Mouse (Mus musculus) kidney, embryonic 16.5 days (tissue): ENCODE results near the gene Gm6034. TPM values are rescaled to one million over a fixed set of nuclear protein-coding genes. Genes with fewer than 3 reads are reported as not detected.
A peak's percentile ranks its signal among the peaks of the same experiment; 100 is the strongest.
"Not testable (repeated sequence)": the region's sequence is repeated elsewhere in the genome, so short reads cannot be mapped to it uniquely, and the experiment has no call there.

Experiments used
- ATAC-seq: fragments of 200-750 bp; cut with Nextera tagmentation; 2 replicates; pipeline ENCODE4 v1.8.0; 2017; ENCODE audit warnings: moderate TSS enrichment; ENCODE audit not compliant: low FRiP score, low TSS enrichment
- H3K27ac ChIP-seq: fragments of 300-500 bp; sonication (generic); 2 replicates; pipeline ENCODE4 v1.5.1; 2014; ENCODE audit warnings: low read length
- H3K27me3 ChIP-seq: fragments of 300-500 bp; sonication (generic); 2 replicates; pipeline ENCODE4 v1.6.1; 2014; ENCODE audit warnings: low read length, control low read depth, mixed read lengths; ENCODE audit not compliant: insufficient read depth
- H3K36me3 ChIP-seq: fragments of 300-500 bp; sonication (generic); 2 replicates; pipeline ENCODE4 v1.6.1; 2014; ENCODE audit warnings: low read length, control low read depth, mixed read lengths; ENCODE audit not compliant: insufficient read depth
- H3K4me1 ChIP-seq: fragments of 300-500 bp; sonication (generic); 2 replicates; pipeline ENCODE4 v1.6.1; 2014; ENCODE audit warnings: low read length, control low read depth, mixed read lengths; ENCODE audit not compliant: insufficient read depth
- H3K4me2 ChIP-seq: fragments of 300-500 bp; sonication (generic); replicated peaks from 2 replicates; pipeline ENCODE4 v1.6.1; 2014; ENCODE audit warnings: low read depth, low read length
- H3K4me3 ChIP-seq: fragments of 300-500 bp; sonication (generic); 2 replicates; pipeline ENCODE4 v1.5.1; 2014; ENCODE audit warnings: mild to moderate bottlenecking, low read length
- H3K9ac ChIP-seq: fragments of 300-500 bp; sonication (generic); replicated peaks from 2 replicates; pipeline ENCODE4 v1.6.1; 2014; ENCODE audit warnings: low read length
- H3K9me3 ChIP-seq: fragments of 300-500 bp; sonication (generic); 2 replicates; pipeline ENCODE4 v1.6.1; 2016; ENCODE audit warnings: low read length, control low read depth
- whole genome bisulfite sequencing: fragments of 180-500 bp; shearing (Covaris S2); extraction: QIAGEN DNeasy Blood & Tissue Kit; methylation state at CpG from one replicate; pipeline ENCODE4 v1.1.7; 2014; 5-methylcytosine and 5-hydroxymethylcytosine counted together
- polyA plus RNA-seq: library from polyadenylated mRNA; unstranded; fragments of >200 nt; fragmentation: Nextera tagmentation; extraction: Ambion mirVana; gene quantifications from 2 replicates; pipeline ENCODE4 v1.2.1, GENCODE M21; 2015

Gene Gm6034
- polyA plus RNA-seq, 1 experiment from 2014 or later: not detected

- Histone ChIP-seq H3K36me3 (no peaks in the 10 kb centered on the region), H3K9me3 (no peaks in the 10 kb centered on the region), H3K27ac (no peak overlapping the region), H3K9ac (no peak overlapping the region), H3K4me1 (peaks cover 14% of the 10 kb centered on the region), H3K4me2 (no peak overlapping the region), H3K4me3 (no peak overlapping the region), H3K27me3 (no peaks in the 10 kb centered on the region)
- 94% methylated on average over 1 of the region's 1 CpGs for WGBS
- no peak for ATAC-seq
These were observed 21.5 kb upstream of the Gm6034 start for GRCm38 (mm10) chr17:36021309-36021708.

DNA sequence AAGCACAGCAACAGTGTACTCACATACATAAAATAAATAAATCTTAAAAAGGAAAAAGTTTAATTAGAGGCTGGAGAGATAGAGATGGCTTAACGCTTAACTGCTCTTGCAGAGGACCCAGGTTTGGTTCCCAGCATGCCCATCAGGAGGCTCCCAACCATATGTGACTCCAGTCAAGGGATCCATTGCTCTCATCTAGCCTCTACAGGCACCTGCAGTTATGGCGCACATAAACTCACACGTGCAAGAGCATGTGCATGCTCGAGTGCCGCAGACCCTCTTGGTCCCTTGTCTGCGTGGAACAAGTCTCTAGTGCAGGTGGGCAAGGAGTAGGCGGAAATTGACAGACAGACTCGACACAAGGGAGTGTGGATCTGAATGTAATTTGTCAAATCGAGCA is 20.7 kb upstream of the Gm6034 start:
- Histone ChIP-seq H3K27ac (no peak overlapping the region), H3K27me3 (no peaks in the 10 kb centered on the region), H3K4me2 (no peak overlapping the region), H3K4me1 (peaks cover 14% of the 10 kb centered on the region), H3K9me3 (no peaks in the 10 kb centered on the region), H3K4me3 (no peak overlapping the region), H3K9ac (no peak overlapping the region), H3K36me3 (no peaks in the 10 kb centered on the region)
- ATAC-seq: no peak
- WGBS: 95% methylated on average over 9 of the region's 9 CpGs

DNA sequence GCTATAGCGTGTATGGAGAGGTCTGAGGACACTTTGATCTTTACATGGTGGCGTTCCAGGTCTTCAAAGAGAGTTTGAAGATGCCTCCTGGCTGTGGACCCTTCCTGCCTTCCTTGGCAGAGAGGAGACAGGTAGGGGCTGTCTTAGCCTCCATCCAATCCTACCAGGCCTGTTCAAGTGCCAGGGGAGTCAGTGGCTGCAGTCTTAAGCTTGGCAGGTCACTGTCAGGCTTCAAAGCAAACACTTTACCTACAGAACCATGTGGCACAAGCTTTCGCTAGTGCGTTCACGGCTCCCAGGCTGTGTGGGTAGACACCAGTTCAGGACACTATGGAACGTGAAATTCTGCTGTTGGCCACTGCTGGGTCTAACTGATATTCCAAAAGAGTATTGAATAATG is 19.8 kb upstream of the Gm6034 start:
- H3K4me2 ChIP-seq: no peak overlapping the region
- WGBS: 86% methylated on average over 6 of the region's 6 CpGs
- no peak overlapping the region for H3K4me3 ChIP-seq
- H3K27ac ChIP-seq: no peak overlapping the region
- H3K36me3 ChIP-seq: no peaks in the 10 kb centered on the region
- no peak for ATAC-seq
- no peaks in the 10 kb centered on the region for H3K27me3 ChIP-seq
- peaks cover 14% of the 10 kb centered on the region for H3K4me1 ChIP-seq
- no peak overlapping the region for H3K9ac ChIP-seq
- H3K9me3 ChIP-seq: no peaks in the 10 kb centered on the region

DNA sequence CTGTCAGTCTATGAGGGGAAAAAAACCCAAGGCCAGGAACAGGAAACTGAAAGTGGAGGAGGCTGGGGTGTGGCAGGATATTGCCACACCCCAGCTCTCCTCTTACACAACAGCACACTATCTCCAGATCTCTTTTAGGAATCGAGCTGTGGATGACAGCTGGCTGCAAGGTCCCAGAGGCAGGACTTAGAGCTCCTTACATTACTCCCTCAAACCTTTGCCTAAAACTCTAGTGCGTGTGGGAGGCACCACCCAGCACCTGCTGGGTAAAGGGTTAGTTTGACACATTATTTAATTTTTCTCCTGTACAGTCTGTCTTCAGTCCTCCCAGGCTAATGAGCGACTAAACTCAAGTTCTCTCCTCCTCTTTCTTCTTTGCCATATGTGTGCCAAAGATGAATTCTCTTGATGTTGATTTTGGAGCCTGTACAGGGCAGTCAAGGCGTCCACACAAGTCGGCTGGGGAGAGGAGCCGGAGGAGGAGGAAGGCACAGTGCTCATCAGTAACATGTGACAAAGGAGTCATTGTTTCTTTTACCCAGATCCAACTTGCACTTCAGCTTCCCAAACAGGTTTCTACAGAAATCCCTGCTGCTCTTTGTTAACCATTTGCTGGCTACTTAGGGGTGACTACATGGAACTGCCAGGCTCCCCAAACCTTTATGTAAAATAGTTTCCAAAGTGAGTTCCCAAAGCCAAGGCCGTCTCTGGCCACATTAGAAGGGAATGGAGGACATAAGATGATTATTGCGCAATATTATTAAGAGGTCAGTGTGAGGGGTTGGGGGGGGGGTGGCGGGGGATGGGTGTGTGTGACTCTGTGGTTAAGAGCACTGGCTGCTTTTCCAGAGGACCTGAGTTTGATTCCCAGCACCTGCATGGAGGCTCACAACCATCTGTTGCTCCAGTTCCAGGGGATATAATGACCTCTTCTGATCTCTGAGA is 18.8 kb upstream of the Gm6034 start:
- H3K9ac ChIP-seq: no peak overlapping the region
- no peak overlapping the region for H3K4me3 ChIP-seq
- no peaks in the 10 kb centered on the region for H3K36me3 ChIP-seq
- peak; percentile 52; the same call in 1 of the 2 replicates for ATAC-seq
- H3K4me1 ChIP-seq: peaks cover 14% of the 10 kb centered on the region
- no peak overlapping the region for H3K27ac ChIP-seq
- H3K9me3 ChIP-seq: no peaks in the 10 kb centered on the region
- H3K27me3 ChIP-seq: no peaks in the 10 kb centered on the region
- 42% methylated on average over 9 of the region's 9 CpGs for WGBS
- H3K4me2 ChIP-seq: no peak overlapping the region

- ATAC-seq: no peak
- Histone ChIP-seq H3K27me3 (no peaks in the 10 kb centered on the region), H3K9ac (no peak overlapping the region), H3K4me3 (no peak overlapping the region), H3K4me1 (peaks cover 14% of the 10 kb centered on the region), H3K4me2 (no peak overlapping the region), H3K36me3 (no peaks in the 10 kb centered on the region), H3K9me3 (no peaks in the 10 kb centered on the region), H3K27ac (no peak overlapping the region)
- 82% methylated on average over 5 of the region's 5 CpGs for WGBS
These were observed 17.6 kb upstream of the Gm6034 start for GRCm38 (mm10) chr17:36025197-36025596.

DNA sequence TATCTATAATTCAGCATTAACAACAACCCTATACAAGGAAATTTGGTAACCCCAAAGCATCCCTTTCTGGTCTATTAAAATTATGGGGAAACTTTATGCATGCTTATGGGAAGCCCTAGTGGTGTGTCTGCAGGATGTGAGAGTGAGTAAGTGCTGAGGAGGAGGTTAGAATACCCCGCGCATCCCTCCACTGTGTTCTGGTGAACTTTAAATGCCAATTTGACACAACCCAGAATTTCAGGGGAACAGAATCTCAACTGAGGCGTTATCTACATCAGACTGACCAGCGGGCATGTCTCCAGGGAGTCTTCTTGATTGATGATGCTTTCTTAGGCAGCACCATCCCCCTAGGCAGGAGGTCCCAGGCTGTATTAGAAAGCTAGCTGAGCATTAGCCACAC is 16.9 kb upstream of the Gm6034 start:
- Histone ChIP-seq H3K4me2 (no peak overlapping the region), H3K4me1 (peaks cover 14% of the 10 kb centered on the region), H3K9ac (no peak overlapping the region), H3K27me3 (no peaks in the 10 kb centered on the region), H3K27ac (no peak overlapping the region), H3K4me3 (no peak overlapping the region), H3K36me3 (no peaks in the 10 kb centered on the region), H3K9me3 (no peaks in the 10 kb centered on the region)
- no peak for ATAC-seq
- 71% methylated on average over 4 of the region's 4 CpGs for WGBS

- H3K27ac ChIP-seq: no peak overlapping the region
- H3K4me2 ChIP-seq: no peak overlapping the region
- 90% methylated on average over 4 of the region's 4 CpGs for WGBS
- no peaks in the 10 kb centered on the region for H3K36me3 ChIP-seq
- ATAC-seq: no peak
- no peak overlapping the region for H3K4me3 ChIP-seq
- peaks cover 14% of the 10 kb centered on the region for H3K4me1 ChIP-seq
- no peak overlapping the region for H3K9ac ChIP-seq
- H3K27me3 ChIP-seq: no peaks in the 10 kb centered on the region
- H3K9me3 ChIP-seq: no peaks in the 10 kb centered on the region
These were observed 15.1 kb upstream of the Gm6034 start for GRCm38 (mm10) chr17:36027663-36028062.

DNA sequence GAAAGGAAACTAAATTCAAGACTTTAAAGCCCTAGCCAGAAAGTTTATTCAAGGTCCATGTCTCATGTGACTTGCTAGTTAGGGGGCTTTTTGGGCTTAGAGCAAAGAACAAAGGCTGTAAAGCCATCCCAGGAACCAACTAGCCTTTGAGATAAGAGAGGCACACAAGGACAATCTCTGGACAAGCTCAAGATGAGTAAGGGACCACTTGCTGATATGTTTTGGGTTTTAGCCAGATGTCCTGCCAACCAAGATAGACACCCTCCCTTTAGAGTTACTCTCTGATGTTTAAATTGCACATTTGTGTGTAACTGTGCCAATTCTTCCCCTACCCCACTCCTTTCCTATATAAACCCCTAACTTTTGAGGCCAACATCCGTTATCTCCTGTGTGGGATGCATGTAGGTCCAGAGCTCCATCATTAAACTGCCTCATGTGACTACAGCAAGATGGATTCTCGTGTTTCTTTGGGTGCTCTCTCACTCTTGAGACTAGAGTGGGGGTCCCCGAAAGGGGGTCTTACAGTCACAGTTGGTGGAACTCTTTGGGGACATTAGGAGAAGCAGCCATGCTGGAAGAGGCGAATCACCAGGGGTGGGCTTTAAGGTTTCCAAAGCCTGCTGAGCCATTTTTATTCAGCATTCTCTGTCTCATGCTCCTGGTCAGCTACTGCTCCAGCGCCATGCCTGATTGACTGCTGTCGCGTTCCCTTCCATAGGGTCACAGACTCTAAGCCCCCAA is 13.7 kb upstream of the Gm6034 start:
- H3K4me3 ChIP-seq: no peak overlapping the region
- no peak overlapping the region for H3K9ac ChIP-seq
- no peaks in the 10 kb centered on the region for H3K9me3 ChIP-seq
- no peak overlapping the region for H3K27ac ChIP-seq
- H3K4me2 ChIP-seq: no peak overlapping the region
- H3K36me3 ChIP-seq: no peaks in the 10 kb centered on the region
- no peak for ATAC-seq
- WGBS: 77% methylated on average over 7 of the region's 7 CpGs
- no peaks in the 10 kb centered on the region for H3K27me3 ChIP-seq
- peaks cover 3% of the 10 kb centered on the region for H3K4me1 ChIP-seq

DNA sequence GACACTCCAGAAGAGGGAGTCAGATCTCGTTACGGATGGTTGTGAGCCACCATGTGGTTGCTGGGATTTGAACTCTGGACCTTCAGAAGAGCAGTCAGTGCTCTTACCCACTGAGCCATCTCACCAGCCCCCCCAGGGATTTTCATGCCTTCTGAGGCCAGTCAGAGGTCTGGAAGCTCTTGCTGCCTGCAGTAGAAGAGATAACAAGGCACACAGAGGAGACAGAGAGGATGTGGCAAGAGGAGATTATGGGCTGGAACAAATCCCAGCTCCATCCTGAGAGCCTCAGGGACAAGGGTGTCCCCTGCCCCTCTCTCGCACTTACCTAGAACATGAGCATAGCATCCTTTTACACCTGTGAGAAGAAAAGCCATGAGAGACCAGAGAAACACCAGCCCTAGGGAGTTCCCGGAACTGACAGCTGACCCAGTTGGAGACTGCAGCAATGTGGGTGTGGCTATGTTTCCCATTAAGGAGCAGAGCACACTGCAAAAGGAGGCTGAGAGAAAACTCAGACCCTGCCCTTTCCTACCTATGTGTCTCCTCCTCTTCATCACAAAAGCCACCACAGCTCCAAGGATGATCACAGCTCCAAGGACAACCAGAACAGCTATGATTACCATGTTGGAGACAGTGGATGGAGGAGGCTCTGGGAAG is 12.6 kb upstream of the Gm6034 start:
- not testable (repeated sequence) for ATAC-seq
- 71% methylated on average over 2 of the region's 4 CpGs for WGBS

More for the DNA sequence above, 12.6 kb upstream of the Gm6034 start:
- not testable (repeated sequence) for H3K27me3 ChIP-seq, H3K4me3 ChIP-seq, H3K9me3 ChIP-seq, H3K4me1 ChIP-seq, H3K4me2 ChIP-seq, H3K27ac ChIP-seq, H3K36me3 ChIP-seq, H3K9ac ChIP-seq
